Mouse (Mus musculus): ENCODE measurements around the gene Actn1.

Actn1 gene

DNA sequence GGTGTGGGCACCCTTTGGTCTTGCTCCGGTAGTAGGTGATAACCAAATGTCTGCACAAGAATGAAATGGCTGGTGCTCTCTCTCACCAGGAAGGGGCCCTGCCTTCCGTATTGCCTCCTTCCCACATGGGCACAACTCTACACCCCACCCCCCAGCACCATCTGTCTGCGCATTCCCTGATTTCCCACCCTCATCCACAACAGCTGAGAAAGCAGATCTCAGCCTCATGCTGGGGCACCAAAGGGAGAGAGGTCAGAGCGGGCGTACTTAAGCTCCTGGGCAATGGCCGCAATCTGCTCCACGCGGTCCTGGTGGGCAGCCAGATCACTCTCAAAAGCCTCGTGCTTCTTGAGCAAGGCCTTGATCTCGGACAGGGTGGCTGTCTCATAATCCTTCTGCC, 82.1 kb downstream of the Actn1 start:
- no peak for DNase-seq

DNA sequence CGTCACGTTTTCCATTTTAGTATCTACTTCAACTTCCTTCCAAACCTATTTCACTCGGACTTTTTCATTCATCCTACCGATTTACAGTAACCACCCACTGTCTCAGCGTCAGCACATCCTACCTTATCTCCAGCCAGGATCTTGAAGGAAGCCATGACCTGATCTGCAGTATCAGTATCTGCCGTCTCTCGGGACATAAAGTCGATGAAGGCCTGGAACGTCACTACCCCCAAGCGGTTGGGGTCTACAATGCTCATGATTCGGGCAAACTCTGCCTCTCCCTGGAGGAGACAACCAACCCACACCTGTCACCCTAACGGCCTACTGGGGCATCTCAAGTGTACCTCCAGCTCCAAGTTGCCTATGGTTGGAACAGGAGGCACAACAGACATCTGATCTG, 91.4 kb downstream of the Actn1 start:
- DNase-seq = no peak

DNA sequence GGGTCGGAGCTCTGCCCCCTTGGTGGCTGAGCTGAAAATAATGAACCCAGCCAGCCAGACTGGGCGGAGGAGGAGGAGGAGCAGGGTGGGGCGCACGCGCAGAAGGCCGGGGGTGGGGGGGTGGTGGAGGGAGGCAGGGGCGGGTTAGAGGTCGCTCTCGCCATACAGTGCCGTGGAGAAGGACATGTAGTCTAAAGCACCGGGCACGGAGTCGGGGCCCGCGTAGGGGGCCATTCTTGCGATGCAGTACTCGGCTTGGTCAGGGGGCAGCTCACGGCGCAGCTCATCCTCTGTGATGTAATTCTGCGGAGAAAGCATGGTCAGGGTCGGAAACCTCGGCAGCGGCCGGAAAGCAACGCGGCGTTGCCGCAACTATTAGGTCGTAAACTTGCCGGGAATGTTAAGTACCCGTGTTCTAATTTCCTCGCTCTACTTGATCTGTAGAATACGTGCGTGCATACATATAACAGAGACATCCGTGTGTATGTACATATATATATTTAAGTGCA, 91.9 kb downstream of the Actn1 start:
- peak; percentile 73 for DNase-seq

DNA sequence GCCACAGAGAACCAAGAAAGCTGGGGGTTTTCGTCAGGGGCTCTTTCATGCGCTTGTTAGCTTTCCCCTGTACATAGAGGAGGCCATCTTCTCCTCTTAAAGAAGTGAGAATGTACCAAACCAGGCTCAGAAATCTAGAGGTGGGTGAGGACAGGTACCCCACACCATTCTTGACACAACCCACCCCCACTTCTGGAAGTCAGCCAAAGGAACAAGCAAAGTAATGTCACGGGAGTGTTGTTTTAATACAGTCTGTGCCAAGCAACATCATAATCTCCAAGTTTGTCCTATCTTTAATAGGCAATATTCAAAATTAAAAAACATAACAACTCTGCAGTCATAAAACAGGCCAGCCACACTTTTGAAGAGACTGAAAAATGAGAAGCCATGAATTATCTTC, 92.8 kb downstream of the Actn1 start:
- no peak for DNase-seq

DNA sequence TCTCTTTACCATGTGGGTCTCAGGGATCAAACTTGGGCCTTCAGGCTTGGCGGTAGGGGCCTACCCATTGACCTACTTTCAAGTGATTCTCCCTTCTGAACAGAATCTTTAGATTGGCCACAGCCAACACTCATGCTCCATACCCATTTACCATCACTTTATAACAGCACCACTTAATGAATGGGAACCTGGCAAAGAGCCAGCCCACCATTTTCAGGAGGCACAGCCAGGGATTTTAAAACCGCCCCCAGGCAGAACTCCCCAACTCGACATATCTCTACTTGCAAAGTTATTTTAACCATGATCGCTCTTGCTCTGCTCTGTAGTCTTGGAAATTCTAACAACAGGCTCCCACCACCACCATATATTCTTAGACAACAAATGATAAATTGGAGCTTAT, 93.5 kb downstream of the Actn1 start:
- DNase-seq = peak; percentile 51

DNA sequence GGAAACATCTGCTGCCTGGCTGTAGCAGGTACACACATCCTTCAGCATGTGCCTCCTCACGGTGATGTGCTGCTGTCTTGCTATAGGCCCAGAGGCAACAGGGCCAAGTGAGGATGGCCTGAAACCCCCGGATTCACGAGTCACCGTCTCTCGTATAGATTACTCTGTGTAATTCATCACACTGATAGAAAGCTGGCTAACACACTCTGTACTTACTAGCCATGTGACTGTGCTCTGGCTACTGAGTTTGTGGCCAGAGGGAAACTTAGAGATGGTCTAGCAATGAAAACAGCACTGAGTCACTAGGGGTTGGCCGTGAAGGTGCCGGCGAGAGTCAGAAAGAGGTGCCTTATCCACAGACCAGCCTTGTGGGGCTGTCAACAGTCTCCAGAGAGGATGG, 95.6 kb downstream of the Actn1 start:
- DNase-seq = no peak

DNA sequence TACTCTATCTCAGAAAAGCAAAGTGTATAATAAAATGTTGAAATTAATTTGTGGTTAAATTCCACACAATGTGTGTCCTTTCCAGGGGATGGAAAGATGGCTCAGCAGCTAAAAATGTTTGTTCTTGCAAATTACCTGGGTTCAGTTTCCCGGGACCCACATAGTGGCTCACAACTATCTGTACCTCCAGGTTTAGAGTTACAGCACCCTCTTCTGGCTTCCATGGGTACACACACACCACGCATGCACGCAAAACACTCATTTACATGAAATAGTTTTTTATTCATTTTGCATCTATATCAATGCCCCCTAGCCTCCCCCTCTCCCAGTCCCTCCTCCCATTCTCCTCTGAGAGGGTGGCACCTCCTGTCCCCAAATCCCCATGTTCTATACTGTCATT, 97.7 kb downstream of the Actn1 start:
- no peak for DNase-seq

DNA sequence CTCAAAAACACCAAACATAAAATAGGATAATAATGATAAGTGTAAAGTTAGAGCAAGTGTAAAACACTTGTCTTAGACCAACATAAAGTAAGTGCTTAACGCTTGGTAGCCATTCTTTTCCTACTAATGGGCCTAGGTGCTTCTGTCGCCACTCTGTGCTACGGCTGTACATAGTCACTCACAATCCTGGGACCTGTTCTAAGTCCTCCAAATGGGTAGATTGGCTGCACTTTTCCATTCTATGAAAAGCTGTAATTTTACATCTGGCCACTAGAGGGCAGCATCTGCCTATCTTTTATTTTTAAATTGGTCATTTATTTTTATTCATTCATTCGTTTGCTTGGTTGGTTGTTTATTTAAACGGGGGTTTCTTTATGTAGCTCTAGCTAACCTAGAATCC, 102.5 kb downstream of the Actn1 start:
- DNase-seq = no peak

DNA sequence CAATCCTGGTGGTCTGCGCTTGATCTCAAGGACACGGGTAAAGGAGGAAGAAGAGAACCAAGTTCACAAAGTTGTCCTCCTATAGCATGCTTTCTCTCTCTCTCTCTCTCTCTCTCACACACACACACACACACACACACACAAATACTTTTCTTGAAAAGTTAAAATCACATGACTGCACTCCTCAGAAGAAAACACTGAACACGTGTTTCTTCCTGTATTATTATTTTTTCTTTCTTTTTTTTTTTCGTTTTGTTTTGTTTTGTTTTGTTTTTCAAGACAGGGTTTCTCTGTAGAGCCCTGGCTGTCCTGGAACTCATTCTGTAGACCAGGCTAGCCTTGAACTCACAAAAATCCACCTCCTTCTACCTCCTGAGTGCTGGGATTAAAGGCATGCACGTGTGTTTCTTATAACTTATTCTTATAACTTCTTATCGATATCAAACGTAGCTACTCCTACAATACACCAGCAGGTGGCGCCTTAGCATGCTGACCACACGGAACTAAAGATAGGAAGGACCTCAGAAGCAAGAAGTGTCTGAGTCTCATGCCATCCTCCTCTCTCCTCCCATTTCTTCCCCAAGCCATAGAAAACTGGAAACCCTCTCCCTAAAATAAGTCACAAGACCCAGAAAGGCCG, 106.4 kb downstream of the Actn1 start:
- peak; percentile 61 for DNase-seq

DNA sequence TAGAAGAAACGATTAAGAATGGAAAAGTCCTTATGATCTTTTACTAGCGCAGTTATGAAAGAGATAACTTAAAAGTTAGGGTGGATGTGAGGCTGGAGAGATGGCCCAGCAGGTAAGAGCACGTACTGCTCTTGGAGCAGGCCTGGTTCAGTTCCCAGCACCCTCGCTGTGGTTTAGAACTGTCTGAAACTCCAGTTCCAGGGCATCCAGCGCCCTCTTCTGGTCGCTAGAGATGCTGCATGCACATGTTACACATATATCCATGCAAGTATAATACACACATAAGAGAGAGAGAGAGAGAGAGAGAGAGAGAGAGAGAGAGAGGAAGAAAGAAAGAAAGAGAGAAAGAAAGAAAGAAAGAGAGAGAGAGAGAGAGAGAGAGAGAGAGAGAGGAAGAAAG, 107.1 kb downstream of the Actn1 start:
- DNase-seq = no peak

DNA sequence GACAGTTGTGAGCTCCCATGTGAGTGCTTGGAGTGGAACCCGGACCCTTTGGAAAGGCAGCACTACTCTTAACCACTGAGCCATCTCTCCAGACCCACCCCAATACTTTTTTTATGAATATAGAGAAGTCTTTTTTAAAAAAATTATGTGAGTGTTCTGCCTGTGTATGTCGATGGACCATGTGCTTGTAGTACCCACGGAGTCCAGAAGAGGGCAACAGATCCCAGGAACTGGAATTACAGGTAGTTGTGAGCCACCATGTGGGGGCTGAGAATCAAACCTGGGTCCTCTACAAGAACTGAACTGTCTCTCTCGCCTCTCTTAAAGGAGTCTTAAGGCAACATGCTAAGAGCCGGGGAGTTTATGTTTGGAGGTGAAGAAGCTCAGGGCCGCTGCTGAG, 108.3 kb downstream of the Actn1 start:
- DNase-seq = no peak

DNA sequence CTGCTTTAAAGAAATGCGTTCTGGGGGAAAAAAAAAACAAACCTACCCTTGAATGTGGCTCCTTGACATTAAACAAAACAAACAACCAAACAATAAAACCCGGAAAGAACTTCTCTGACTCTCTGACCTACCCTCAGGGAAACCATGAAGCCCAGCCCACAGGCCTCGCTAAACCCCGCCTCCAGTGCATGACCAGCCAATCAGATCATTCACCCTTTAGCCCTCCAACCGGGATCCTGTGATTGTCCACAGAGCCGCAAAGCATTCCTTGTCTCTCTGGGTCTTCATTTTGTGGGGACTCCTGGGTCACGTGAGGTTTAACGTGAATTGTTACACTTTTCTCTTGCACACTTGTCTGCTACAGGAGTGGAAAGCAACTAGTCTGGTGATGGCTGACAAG, 109.5 kb downstream of the Actn1 start:
- DNase-seq = no peak

DNA sequence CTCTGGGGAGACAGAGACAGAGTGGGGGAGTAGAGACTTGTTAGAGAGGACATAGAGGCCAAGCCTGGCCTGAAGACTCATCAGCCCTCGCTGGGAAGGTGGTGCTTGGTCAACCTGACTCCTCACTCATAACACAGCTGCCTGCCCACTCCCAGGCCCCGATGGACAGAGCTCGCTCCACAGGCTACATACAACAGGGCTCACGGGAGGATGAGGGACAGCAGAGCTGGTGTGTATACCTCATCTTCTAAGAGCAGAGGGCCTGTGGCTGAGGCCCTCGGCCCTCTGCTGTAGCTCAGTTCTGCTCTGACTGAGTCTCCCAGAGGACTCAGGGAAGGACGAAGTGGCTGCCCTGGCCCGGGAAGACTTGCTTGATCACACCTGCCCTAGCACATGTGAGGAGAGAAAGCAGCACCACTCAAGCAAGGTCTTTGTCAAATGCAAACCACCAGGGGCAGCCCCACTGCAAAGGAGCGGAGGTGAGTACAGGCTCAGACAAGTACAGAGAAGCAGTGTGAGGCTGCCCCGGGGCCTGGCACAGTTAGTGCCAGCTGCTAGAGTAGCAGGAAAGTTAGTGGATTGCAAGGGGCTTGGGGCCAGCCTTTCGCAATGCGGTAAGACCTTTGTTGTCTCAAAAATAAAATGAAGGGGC, 112.5 kb downstream of the Actn1 start:
- DNase-seq = no peak

DNA sequence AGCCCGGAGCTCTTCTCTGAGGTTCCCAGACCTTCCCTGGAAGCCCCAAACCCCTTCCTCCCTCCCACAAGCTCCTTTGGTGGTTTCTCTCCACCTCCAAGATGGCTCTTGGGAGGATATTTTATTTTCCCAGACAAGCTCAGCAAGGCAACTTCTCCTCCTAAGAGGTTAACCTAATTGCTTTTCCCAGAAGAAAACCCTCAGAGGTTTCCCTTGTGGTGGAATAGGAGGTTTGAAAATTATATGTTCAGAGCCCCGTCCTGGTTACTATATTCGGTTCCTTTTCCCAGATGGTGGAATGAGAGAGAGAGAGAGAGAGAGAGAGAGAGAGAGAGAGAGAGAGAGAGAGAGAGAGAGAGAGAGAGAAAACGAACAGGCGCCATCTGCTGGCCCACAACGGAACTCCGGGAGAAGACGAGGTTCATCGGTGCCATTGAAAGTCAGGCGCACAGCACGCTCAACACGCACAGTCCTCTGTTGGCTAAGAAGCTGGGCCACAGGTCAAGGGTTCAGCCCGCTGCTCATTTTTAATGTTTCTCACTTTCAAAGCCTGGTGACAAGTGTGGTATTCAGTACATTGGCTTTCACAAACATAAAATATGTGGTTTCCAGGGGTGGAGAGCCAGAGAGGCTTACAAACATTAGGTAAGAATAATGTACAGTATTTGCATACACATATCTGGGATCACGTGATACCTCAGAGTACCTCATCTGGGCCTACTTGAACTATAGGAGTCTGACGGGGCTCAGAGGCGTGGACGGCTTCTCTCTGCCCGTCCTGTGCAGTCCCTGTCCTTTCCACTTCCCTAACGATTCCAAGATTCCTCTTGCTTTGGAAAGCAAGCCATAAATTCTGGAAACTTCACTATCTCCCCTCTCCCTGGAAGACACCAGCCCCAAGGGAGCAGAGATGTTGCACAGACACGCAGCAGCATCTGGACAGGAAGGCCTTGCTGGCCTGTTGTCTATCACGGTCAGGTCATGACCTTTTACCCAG, 113.6 kb downstream of the Actn1 start:
- peak; percentile 83 for DNase-seq

DNA sequence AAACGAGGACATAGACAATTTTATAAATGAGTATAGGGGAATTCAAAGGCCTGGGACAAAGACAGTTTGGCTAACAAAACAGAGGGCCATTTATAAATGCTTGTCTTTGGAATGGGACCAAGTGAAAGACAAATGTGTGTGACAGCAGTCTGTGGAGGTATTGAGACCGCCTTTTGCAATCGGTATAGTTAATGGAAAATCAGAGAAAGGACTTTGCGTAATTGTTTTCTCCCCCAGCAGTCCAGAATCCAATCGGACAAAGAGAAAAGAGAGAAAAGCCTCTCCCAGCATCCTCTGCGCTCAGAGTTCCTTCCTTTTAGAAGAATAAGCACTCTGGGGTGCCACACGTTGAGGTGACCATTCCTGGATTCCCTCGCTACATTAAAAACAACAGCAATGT, 114.8 kb downstream of the Actn1 start:
- DNase-seq = no peak

DNA sequence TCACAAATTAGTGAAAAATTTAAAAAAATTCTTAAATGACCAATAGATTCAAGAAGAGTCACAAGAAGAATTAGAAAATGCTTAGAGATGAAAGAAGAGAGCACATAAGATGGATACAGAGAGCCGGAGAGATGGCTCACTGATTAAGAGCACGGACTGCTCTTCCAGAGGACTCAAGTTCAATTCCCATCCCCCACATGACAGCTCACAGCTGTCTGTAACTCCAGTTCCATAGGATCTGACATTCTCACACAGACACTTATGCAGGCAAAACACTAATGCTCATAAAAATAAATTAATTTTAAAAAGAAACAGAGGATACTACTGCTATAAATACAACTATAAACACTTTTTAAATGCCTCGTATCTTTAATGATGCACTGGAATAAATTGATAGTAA, 115.3 kb downstream of the Actn1 start:
- DNase-seq = no peak

DNA sequence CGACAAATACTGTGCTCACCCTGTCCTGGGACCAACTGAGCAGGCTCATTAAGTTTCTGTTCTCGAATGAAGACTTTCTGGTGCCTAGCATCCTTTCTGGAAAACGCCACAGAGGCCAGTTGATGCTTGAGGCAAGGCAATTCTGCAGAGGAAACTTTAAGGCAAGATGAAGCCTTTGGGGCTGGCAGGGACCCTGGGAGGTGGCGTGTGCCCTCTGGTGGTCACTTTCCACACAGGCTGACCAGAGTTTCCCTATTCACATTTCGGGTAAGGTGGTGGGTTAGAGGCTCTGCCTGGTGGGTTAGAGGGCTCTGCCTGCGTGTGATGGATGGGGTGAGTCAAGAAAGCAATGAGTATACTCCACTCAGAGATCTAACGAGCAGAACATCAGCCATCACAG, 118.7 kb downstream of the Actn1 start:
- peak; percentile 70 for DNase-seq

DNA sequence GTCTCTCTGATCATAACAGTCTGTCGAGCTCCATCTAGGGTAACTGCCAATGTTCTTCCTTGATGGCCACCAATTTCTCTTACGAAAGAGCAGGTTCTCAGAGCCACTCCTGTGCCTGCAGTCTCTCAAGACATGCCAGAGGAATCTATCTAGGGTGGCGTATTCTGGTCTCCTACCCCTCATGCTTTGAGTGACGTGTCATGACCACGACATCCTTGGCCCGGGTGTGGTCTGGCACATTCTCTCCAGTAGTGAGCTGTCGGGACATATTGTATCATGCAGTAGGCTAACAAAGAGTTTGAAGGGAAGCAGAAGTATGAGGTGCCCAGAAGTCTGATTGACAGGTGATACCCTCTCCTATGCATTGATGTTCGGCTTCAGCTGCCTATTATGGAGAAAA, 119.2 kb downstream of the Actn1 start:
- DNase-seq = no peak

DNA sequence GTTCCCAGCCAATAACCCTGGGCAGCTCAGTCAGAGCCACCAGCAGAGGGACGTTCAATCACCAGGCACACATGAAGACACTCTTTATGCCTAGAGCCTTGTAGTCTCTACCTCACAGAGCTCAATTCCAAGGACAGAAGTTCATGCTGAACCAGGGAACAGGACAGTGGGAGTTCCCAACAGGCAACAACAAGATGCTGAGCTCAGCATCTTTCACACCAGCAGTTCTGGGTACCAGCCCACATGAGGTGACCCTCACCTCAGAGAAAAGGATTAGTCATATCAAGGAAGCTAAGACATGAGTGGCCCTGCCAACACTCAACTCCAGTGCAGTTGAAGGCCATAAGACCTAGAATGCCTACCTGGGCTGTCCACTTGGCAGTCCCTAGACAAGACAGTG, 122.4 kb downstream of the Actn1 start:
- DNase-seq = no peak

DNA sequence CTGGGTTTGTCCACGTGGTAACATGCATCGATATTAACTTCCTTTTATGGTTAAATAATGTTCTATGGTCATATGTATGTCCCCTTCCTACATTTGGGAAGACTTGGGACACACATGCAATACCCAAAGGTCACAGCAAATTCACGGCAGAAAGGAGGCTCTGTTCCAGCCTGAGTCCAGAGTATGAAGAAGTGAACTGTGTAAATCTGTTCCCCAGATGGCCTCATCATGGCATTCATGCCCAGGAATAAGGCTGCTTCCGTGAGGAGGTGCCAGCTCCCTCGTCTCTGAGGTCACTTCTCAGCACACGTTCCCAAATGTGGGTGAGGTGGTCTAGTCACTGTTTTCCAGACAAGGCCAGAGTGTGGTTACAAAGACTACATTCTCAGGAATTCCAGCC, 122.9 kb downstream of the Actn1 start:
- no peak for DNase-seq

DNA sequence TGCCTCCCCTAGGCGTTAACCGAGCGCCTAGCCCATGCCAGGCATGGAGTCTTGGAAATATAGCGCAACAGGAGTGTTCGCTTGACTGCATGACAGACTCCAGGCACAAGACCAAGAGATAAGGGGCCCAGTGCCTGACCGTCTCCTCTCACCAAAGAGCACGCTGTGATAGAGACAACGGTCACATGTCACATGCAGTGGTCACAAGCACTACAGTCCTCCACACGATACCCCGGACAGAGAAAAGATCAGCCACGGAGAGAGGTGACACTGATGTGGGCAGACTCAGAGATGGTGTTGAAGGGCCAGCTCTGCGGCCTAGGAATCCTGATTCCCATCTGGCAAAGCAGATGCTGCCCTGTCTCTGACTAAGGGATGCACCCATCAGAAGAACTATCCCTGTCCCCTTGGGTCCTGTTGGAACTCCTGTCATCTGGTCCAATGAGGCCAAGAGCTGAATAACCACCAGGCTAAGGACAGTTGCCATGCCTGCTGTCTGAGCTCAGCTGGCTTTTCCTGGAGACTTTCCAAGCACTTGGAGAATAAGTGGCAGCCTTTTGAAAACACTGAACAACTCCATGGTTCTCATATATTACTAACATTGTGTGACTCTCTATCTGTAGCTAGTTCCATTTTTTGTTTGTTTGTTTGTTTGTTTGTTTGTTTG, 123.8 kb downstream of the Actn1 start:
- no peak for DNase-seq

DNA sequence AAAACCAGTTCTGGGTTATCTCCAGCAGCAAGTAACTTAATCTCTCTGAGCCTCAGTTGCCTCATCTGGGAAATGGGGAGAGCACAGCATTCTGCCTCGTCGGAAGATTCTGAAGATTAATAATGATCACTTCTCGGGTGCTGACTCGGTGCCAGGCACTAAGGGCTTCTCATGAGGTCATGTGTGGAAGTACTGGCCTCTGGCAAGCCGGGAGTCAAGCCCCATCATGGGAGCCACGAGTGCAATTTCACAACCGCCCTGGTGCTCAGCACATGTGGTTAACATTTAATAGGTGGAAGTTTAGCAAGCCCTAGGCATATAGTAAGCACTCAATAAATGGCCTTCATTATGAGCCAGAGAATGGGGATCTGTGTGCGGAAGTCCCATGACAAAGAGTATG, 125.0 kb downstream of the Actn1 start:
- no peak for DNase-seq

DNA sequence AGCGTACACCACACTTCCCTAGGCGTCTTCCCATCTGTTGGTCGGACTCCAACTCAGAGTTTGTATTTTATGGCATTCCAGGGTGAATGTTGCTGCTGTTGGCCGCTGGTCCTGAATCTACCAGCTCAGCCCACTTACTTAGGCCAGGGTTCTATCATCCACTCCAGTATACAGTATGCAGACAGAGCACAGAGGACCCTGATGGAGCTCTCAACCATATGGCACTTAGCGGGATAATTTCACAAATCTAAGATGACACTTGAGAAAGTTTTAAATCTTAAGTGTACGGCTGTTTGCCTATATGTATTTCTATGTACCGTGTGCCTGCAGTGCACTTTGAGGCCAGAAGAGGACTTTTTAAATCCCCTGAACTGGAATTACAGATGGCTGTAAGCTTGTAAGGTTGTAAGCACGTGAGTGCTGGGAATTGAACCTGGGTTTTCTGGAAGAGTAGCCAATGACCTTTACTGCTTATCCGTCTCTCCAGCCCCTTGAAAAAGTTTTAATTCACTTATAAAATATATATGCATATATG, 127.1 kb downstream of the Actn1 start:
- DNase-seq = no peak
